Mouse (Mus musculus): ENCODE results near the gene Grtp1. TPM values are rescaled to one million over a fixed set of nuclear protein-coding genes. Genes with fewer than 3 reads are reported as not detected.

Gene Grtp1
- total RNA-seq, 2 experiments from 2014 or later = 4.8 to 6.6 TPM

DNA sequence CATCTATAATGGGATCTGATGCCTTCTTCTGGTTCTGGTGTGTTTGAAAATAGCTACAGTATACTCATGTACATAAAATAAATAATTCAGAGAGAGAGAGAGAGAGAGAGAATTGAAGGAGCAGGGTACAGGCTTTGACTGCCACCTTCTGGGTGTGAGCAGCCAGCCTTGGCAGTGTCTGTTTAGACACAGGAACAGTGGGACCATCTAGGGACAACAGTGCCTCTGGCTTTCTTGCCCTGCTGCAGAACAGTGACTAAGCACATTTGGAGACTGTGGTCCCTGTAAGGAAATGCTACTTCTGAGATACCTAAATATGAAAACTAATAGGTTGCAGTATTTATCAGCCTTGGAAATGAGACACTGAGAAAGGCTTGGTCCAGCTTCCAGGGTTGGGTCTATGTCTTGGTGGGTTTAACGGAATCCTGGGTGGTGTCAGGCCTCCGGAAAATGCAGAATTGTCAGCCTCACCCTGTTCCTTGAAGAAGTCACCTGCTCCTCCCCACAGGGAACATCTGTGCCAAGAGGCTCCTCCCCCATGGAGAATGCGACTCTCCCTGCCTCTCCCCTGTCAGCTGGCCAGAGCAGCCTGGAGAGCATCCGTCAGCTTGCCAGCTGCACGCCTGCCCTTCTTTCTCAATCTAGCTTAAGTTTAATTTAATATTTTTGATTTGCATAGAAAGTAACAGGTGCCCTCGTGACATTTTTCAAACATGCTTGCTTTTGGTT lies 8.4 kb upstream of the Grtp1 start:
- intact Hi-C loops (cut with DNase I) = no loop called here

DNA sequence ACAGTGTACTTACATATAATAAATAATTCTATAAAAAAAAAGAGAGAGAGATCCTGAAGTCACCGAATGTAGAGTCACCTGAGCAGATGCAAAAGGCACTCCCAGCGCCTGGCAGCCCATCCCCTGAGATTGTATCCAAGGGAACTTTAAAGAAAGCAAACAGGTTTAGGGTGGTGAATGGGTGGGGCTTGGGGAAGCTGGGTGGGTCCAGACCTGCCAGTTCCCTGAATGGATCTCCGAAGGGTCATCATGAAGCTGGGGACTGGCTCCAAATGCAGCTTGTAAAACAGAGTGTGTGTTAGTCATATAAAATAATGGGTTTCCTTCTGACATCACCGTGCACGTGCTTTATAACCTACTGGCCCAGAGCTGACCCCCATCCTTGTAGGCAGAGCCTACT lies 5.9 kb upstream of the Grtp1 start:
- DNase-seq (ENCODE audit: low spot score in 2 of 2) = no peak
- intact Hi-C loops (cut with DNase I) = no loop called here

More for the DNA sequence above, 8.4 kb upstream of the Grtp1 start:
- DNase-seq (ENCODE audit: low spot score in 2 of 2) = peak in 1 of 2 experiments; percentile 37

DNA sequence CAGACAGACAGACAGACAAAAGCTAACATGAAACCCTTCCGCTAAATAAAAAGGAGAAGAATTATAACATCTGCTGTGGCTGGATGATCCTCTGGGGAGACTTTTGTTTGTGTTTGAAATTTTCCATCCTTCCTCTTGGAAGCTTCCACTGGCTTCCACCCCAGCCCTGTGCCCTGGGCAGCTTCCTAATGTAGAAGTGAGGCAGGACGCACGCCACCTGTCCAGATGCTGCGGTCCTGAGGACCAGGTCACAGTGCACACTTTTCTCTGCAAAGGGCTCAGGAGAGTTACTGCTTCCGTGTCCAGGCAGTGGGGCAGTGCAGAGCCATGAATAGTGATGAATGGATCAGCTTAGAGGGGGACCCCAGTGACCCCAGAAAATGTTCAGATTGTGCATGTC lies 4.9 kb upstream of the Grtp1 start:
- DNase-seq (ENCODE audit: low spot score in 2 of 2) = no peak
- intact Hi-C loops (cut with DNase I) = no loop called here

DNA sequence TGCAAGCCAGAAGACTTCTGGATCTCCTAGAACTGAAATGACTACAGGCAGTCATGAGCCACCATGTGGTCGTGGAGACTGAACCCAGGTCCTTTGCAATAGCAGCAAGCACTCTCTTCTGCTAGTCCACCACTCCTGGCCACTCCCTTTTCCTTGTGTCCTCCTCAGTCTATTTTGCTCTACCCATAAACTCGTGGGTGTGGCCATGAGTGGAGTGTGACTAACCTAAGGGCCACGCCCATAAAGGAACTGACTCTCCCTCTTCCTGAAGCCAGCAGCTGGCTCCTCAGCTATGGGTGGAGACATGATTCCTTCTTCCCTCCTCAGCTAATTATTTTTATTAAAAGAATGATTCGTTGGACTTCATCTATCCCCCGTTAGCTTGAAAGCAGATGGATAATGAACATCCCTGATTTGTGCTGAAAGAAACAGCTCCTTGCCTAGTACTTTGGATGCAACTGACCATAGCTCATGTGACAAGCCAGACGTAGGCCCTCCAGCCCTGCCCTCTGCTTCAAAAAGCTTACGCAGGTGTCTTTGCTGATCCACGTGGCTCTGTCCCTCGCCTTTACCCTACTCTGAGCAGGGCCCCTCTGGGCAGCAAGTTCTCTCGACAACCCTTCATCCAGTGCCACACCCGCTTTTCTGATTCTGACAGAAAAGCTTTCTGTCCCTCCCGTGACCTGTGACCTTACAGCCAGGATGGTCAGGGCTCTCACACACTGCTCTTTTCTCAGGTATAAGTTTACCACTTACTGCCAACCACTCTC lies 4.1 kb upstream of the Grtp1 start:
- intact Hi-C loops (cut with DNase I) = no loop called here

DNA sequence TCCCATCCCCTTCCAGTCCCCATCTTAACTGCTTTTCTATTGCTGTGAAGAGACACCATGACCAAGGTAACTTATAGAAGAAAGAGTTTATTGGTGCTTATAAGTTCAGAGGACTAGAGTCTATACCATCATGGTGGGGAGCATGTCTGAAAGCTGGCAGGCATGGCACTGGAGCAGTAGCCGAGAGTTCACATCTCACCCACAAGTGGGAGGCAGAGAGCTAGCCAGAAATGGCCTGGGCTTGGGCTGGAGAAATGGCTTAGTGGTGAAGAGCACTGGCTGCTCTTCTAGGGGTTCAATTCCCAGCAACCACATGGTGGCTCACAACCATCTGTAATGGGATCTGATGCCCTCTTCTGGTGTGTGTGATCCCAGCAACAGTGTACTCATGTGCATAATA lies 3.1 kb upstream of the Grtp1 start:
- intact Hi-C loops (cut with DNase I) = no loop called here
- no peak for DNase-seq (ENCODE audit: low spot score in 2 of 2)

More for the DNA sequence above, 4.1 kb upstream of the Grtp1 start:
- DNase-seq (ENCODE audit: low spot score in 2 of 2) = no peak

DNA sequence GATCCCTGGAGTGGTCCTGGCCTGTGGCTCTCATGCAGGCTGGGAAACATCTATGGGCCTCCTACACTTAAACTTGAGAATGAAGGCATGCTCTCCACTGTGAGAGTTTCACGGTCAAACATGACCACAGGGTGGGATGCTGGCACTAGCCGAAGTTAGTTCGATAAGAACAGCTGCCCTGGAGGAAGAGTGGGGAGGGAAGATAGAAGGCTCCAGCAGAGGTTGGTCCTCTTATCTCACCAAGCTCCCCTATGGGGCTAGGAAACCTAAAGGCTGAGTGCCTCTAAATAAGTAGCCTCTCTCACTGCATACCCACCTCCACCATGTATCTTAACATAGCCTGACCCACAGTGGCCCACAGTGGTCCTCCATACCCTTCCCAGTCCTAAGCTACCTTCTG lies 2.4 kb upstream of the Grtp1 start:
- intact Hi-C loops (cut with DNase I) = no loop called here
- no peak for DNase-seq (ENCODE audit: low spot score in 2 of 2)

DNA sequence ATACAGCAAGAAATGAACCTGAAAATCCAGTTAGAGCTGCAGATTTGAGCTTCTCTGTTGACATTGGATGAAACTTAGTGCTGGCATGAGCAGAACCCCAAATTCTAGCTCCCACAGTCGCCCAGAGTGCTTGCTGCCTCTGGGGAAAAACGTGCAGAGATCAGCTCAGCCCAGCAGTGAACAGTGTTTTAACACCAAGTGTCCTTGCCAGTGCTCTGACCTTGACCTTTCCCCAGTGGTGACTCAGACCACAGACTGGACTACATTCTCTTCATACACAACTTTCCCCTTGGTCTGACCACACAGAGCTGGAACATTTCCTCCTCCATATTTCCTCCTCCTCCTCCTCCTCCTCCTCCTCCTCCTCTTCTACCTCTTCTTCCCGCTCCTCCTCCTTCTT lies 1.6 kb upstream of the Grtp1 start:
- no peak for DNase-seq (ENCODE audit: low spot score in 2 of 2)
- intact Hi-C loops (cut with DNase I) = no loop called here

DNA sequence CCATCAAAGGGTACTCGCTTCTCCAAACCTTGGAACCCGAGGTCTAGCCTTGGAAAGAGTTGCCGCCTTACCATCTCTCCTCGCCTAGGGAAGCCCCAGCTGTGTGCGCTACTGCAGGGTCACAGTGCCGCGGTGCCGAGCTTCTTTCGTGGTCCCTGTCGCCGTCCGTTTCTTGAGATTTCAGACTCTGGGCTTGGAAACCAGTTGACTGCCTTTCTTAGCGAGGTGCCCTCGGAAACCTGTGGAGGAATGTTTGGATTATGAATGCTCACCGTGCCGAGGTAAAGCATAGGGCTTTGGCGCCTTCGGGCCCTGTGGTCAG lies 554 bp upstream of the Grtp1 start:
- intact Hi-C loops (cut with DNase I) = no loop called here
- no peak for DNase-seq (ENCODE audit: low spot score in 2 of 2)

DNA sequence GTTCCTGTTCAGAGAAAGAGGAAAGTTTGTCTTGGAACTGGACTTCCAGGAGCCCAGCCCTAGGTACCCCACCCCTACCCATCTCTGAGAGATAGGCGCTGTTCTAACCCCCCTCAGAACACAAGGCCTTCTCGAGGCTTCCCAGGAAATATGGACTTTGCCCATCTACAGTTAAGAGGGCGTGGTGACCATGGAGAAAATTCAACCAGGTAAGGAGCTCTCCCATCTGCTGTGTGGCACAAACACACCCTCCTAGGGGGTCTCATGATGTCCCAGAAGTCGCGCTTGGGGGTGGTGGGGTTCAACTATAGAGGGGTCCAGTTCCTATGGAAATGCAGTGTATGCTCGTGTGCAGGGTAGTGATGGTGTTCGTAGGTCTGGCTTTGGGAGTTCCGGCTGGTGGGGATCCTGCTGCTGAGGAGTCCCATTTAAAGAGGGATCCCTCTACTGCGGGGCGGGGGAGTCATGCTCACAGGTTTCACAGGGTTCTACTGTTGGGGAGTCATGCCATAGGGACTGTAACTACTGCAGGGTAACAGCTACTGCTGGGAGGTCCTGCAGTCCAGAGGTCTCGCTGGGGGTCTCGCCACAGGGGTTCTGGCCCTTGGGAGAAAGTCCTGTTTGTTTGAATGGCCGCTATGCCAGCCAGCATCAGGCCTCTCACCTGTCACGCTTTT lies 897 bp downstream of the Grtp1 start:
- no peak for DNase-seq (ENCODE audit: low spot score in 2 of 2)
- intact Hi-C loops (cut with DNase I) = no loop called here

DNA sequence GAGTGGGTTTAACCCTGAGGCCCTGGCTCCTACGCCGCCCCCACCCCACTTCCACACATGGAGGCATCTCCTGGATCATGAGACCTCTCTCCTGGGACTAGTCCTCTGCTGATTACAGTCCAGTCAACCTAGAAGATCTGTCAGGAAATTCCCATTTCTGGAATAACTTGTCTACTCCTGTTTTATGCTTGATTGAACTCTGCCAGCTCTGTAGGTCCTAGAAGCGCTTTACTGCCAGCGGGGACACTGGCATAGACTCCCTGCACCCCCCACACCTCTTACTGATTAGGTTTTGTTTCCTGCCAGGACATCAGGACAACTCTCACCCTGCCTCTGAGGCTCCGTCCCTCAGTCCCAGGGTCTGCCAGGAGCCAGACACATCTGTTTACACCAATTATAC lies 2.9 kb downstream of the Grtp1 start:
- DNase-seq (ENCODE audit: low spot score in 2 of 2) = no peak
- intact Hi-C loops (cut with DNase I) = no loop called here

DNA sequence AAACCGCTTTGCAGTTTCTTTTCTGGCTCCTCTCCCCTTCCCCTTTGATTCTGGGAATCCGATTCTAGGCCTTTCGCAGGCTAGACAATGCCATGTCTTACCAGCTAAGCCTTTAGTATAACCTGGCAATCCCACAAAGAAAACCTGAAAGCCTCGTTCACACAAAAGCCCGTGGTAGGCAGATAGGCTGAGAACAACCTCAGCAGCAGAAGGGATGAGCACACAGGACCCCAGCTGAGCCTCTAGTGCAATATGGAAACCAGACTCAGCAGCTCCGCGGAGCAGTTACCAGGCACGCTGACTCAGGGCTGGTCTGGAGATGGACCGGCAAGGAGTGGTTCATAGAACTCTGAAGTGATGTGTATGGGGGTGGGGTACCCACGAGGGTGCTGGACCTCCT lies 5.6 kb downstream of the Grtp1 start:
- no peak for DNase-seq (ENCODE audit: low spot score in 2 of 2)
- intact Hi-C loops (cut with DNase I) = no loop called here

DNA sequence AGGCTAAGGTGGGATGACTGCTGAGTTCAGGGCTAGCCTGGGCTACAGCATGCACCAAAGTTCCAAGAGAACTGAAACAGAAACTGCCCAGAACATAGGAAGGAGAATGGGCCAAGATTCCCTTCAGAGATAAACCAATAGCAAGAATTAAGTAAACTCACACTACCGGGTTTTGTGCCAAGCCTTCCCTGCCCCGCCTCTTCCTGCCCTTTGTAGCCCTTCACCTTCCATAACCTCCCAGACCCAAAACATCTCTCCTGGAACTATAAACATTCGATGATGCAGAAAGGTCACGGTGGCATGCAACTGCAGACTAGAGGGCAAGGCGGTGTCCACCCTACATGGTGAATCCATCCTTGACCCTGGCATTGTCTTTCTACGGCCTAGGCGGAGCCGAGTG lies 10.2 kb downstream of the Grtp1 start:
- DNase-seq (ENCODE audit: low spot score in 2 of 2) = no peak
- intact Hi-C loops (cut with DNase I) = no loop called here

DNA sequence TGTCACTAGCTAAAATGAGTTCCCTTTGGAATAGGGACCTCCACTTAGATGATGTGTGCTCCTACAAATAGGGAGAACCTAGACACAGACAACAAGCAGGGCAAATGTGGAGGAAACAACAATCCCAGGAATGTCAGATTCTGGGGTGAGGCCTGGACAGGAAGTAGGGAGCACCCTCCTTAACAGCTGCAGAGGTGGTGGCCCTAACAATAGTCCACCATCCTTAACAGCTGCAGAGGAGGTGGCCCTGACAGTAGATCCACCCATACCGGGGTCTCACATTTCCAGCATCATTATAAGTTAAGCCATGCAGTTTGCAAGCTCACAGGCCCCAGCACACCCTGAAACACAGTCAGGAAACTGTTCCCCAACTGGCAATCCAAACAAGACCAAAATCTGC lies 11.6 kb downstream of the Grtp1 start:
- no peak for DNase-seq (ENCODE audit: low spot score in 2 of 2)
- intact Hi-C loops (cut with DNase I) = no loop called here

DNA sequence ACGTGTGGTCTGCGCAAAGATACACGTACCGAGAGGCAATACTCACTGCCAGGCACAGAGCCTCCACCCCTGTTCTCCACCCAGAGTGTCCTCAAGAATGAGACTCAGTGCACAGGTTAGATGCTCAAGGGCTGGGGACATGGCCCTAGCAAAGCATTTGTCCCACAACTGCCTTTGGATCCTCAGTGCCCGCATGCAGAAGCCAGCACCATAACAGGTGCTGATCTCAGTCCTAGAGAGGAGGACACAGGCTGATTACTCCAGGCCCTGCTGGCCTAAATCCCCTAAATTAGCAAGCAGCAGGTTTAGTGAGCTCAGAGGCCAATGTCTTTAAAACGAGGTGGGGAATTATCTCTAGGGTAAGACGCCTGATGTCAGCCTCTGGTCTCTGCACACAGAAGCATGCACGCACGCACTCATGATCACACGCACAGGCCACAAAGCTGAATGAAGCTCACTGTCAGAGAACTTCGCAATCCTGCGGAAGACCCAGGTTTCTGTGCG lies 12.3 kb downstream of the Grtp1 start:
- DNase-seq (ENCODE audit: low spot score in 2 of 2) = no peak
- intact Hi-C loops (cut with DNase I) = no loop called here

DNA sequence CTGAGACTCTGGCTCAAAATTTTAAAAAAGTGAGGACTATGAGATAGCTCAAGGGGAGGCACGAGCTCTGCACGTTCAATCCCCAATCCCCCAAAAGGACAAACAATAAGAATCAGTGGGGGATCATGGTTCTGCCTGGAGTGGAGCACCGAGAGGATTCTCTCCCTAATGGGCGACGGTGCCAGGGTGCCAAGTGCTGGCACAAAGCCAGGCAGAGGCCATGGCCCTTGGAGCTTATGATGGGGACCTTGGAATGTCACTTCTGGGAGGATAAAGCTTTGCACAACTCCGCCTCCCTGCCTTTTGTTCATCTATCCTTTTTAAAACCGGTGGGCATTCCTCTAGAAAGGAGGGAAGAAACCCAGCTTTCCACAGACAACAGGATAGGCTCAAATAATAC lies 12.8 kb downstream of the Grtp1 start:
- no peak for DNase-seq (ENCODE audit: low spot score in 2 of 2)
- intact Hi-C loops (cut with DNase I) = no loop called here

DNA sequence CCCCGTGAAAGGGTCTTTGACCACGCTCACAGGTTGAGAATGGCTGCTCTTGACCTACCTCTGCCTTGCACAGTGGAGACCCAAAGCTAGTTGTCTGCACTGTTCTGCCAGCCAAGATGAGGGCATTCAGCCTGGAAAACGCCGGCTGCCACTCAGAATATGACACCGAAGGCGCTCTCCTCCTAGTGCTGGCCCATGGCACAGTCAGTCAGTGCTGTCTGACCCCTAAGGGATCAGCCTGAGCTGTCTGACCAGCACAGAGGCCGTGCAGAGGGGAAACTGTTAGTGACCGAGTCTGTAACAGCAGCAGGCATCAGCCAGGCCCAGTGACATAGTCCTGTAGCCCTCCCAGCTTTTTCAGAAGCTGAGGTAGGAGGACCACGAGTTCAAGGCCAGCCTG lies 13.2 kb downstream of the Grtp1 start:
- intact Hi-C loops (cut with DNase I) = no loop called here

DNA sequence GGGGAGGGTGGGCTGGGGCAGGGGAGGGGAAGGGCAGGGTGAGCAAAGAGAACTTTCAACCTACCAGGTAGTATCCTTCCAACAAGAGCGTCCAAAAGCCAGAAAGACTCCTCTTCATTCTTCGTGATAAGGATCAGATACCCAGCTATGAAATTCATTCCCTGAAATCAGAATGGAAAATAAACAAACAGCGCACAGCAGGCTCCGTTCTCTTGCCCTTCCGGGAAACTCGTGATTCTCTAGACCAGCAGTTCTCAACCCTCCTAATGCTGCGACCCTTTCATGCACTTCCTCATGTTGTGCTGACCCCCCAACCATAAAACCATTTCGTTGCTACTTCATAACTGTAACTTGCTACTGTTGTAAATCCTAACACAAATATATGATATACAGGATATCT lies 13.6 kb downstream of the Grtp1 start:
- no peak for DNase-seq (ENCODE audit: low spot score in 2 of 2)
- intact Hi-C loops (cut with DNase I) = no loop called here

More for the DNA sequence above, 13.2 kb downstream of the Grtp1 start:
- DNase-seq (ENCODE audit: low spot score in 2 of 2) = no peak

DNA sequence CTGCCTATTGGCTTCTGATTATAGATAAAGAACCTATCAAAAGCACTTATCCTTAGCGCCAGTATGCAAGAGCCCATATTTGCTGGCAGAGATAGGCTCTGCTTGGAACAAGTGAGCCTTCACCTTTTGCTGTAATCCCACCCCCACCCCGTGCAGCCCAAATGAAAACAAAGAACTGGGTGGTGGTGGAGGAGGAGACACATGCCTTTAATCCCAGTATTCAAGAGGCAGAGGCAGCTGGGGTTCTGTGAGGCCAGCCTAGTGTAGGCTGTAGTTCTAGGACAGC lies 18.8 kb downstream of the Grtp1 start:
- no peak for DNase-seq (ENCODE audit: low spot score in 2 of 2)
- intact Hi-C loops (cut with DNase I) = no loop called here

DNA sequence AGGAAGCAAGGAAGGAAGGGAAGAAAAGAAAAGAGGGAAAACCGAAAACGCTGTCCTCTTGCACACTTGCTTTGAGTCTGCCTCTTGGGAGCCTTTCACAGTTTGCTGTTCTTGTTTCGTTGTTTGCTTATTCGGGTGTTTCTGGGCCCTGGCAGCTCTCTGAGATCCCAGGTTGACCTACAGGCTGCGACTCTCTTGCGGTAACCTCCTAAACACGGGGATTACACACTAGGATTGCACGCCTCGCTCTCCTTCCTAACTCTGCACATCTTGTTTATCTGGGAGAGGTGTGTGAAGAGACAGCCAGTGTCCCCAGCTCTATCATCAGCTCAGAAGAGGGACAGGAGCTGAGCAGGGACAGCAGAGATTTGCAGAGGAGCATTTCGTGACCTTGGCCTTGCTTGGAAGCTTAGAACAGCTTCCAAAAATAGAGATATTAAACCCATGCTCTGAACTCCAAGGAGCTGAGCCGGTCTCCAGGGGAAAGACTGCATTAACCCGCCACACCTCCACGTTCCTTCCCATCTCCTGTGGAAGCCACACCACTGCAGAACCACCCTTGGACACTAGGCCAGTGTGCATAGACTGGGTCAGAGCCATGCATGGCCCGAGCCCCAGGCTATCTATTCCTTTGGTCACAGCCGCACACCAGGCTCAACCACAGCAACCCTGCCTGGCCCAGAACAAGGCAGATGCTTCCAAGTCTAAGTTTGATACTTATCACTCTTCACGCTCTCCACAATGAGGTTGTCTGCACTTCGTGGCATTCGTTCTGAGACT lies 19.3 kb downstream of the Grtp1 start:
- DNase-seq (ENCODE audit: low spot score in 2 of 2) = no peak
- intact Hi-C loops (cut with DNase I) = no loop called here

DNA sequence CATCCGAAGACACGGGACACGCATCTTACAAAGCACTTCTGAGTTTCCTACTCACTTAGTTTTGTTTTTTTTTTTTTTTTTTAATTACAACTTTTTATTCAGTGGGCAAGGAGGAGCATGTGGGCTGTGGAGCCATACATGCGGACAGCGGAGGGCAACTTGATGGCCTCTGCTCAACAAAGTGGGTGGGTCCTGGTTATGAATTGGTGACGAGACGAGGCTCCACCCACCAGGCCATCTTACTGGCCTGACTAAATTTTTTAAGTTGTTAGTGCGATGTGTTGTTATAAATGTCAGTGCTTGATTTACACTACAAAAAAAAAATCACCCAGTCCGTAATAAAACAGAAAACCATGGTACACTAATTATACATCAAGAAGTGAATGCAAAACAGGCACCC lies 20.0 kb downstream of the Grtp1 start:
- intact Hi-C loops (cut with DNase I) = no loop called here
- DNase-seq (ENCODE audit: low spot score in 2 of 2) = no peak

Measured in left cerebral cortex, postnatal 14 days (tissue).